Comparison of ENCODE assay signal across 8 mouse cellular contexts in the genomic region with DNA sequence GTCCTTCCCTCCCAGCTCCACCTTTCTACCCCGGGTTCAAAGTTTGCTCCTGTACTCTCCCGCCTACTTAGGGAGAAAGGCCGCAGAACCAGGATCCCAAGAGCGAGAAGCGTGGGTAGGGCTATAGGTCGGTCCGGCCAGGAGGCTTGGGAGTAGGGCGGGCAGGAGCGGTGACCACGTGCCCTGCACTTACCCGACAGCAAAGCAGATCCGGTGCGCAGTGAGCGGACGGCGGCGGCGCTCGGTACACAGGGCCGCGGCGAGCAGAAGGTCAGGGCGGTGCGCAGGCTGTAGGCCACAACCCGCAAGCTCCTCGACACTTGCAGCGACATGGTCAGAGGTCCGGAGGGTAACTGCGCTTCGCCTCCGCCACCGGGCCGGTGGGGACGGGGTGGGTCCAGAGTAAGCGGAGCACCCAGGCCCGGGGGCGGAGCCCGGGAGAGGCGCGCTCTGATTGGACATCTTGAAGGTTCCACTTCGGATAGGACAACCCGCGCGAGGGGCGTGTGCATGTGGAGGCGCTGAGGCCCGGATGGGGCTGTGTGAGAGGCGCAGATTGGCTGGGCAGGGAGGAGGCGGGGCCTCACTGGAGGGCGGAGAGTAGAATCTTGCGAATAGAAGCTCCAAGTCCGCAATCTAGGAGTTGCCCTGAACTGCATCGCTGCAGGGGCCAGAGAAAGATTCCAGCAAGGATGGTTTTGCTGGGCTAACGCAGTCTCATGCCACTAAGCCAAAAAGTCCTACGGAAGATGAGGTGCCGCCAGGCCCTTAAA. TPM values are rescaled to one million over a fixed set of nuclear protein-coding genes. Genes with fewer than 3 reads are reported as not detected.
DNase-seq lines count a peak whose midpoint lies in the region; ATAC-seq lines count a peak whose summit lies in the region.

Gcsh (minus strand) TSS at position 443 of the 773 bp plus-strand sequence.

- under 1% methylated on average over 56 of the region's 56 CpGs for WGBS in hindbrain, embryonic 16.5 days
- 0% methylated on average over 56 of the region's 56 CpGs for WGBS in macrophage (ENCODE audit: missing documents)

- H3K27ac ChIP-seq in hindbrain, embryonic 16.5 days (ENCODE audit: low read depth, low read length), result peak within 1 kb of the TSS; percentile 46; the same call in 1 of the 2 replicates
- peak within 1 kb of the TSS; percentile 51 for H3K27ac ChIP-seq in macrophage

- no peaks in the 10 kb centered on the region for H3K36me3 ChIP-seq in hindbrain, embryonic 16.5 days (ENCODE audit: control insufficient read depth, insufficient read depth, low read length)
- H3K36me3 ChIP-seq in macrophage (ENCODE audit: inconsistent target), result no peaks in the 10 kb centered on the region

- peak within 1 kb of the TSS; percentile 74 for H3K9ac ChIP-seq in hindbrain, embryonic 16.5 days (ENCODE audit: low read depth, low read length)

- peak; percentile 99 for DNase-seq in WW6 (ENCODE audit: low read depth, low spot score)
- peak; percentile 92 to 97 for DNase-seq in cerebellum, postnatal 4 days (ENCODE audit: low spot score in 2 of 2)
- DNase-seq in gastrocnemius, adult 18-20 months (ENCODE audit: low spot score), result peak; percentile 99
- DNase-seq in left cerebral cortex, adult 18-20 months (ENCODE audit: low spot score in 2 of 2), result peak; percentile 97 to 98
- peak; percentile 99 for DNase-seq in right cerebral cortex, adult 18-20 months
- peak; percentile 96 for DNase-seq in urinary bladder, postnatal 10 days (ENCODE audit: low spot score)

- H3K79me2 ChIP-seq in macrophage (ENCODE audit: inconsistent target), result peaks cover 35% of the 10 kb centered on the region

- no peaks in the 10 kb centered on the region for H3K9me3 ChIP-seq in hindbrain, embryonic 16.5 days (ENCODE audit: control insufficient read depth, low read length)

- H3K4me2 ChIP-seq in hindbrain, embryonic 16.5 days (ENCODE audit: low read length), result peak within 1 kb of the TSS; percentile 73

- H3K4me3 ChIP-seq in hindbrain, embryonic 16.5 days (ENCODE audit: low read length), result peak within 1 kb of the TSS; percentile 70
- H3K4me3 ChIP-seq in macrophage (ENCODE audit: inconsistent target), result peak within 1 kb of the TSS; percentile 75

- no peaks in the 10 kb centered on the region for H3K27me3 ChIP-seq in hindbrain, embryonic 16.5 days (replicated peaks; ENCODE audit: control insufficient read depth, insufficient read depth, low read length)

- H3K4me1 ChIP-seq in hindbrain, embryonic 16.5 days (ENCODE audit: control insufficient read depth, insufficient read depth, low read depth, low read length), result peaks cover 8% of the 10 kb centered on the region

- ATAC-seq in hindbrain, embryonic 16.5 days, result peak; percentile 100

RNA-seq across cellular contexts. Expression of gene Gcsh, which starts in this region (rescaled TPM):
- 10 to 100 TPM; 45.1 to 47.3 TPM for total RNA-seq in gastrocnemius, adult 18-20 months (2021)
- polyA plus RNA-seq in hindbrain, embryonic 16.5 days (2015; fragmentation: Nextera tagmentation; extraction: Ambion mirVana), result 105 and 119 TPM in 2 replicates
- total RNA-seq in left cerebral cortex, adult 18-20 months (2021), result 10 to 100 TPM; 39.1 to 47.5 TPM
- 10 to 100 TPM in 4 of 26 experiments, 1 to 10 TPM in 21, under 1 TPM in 1; 0.96 to 17.0 (median 4.1) TPM for total RNA-seq in macrophage (2018; cell fraction: chromatin; rRNA removed)
- total RNA-seq in macrophage (2018; cell fraction: cytosol; rRNA removed), result 10 to 100 TPM; 13.8 to 33.5 (median 25.1) TPM
- total RNA-seq in macrophage (2018; cell fraction: nucleus; rRNA removed), result 10 to 100 TPM in 7 of 26 experiments, 1 to 10 TPM in 19; 1.8 to 27.4 (median 7.8) TPM
- 26.8 to 67.0 TPM (median 34.5 TPM) in 3 replicates for polyA plus RNA-seq in macrophage (2018)

Comparison
In these comparisons a context has a peak if more than half of its experiments do, and no peak if none do; other contexts are left out.
1. Peak in every context shown above with its lines: DNase-seq, ATAC-seq, H3K4me3 ChIP-seq and H3K27ac ChIP-seq.